Mouse (Mus musculus) midbrain, embryonic 10.5 days (tissue): ENCODE data around the gene Tmigd3. TPM values are rescaled to one million over a fixed set of nuclear protein-coding genes. Genes with fewer than 3 reads are reported as not detected.
A peak's percentile ranks its signal among the peaks of the same experiment; 100 is the strongest.

Experiments
- DNase-seq: peaks from one replicate; pipeline ENCODE4 v3.0.0-alpha.2; 2017; ENCODE audit warnings: low spot score
- H3K27ac ChIP-seq: fragments of 300-500 bp; sonication (generic); replicated peaks from 2 replicates; pipeline ENCODE4 v1.5.1; 2016; ENCODE audit warnings: mild to moderate bottlenecking
- H3K27me3 ChIP-seq: fragments of 300-500 bp; sonication (generic); 2 replicates; pipeline ENCODE4 v1.6.1; 2016; ENCODE audit warnings: low read depth, mild to moderate bottlenecking; ENCODE audit not compliant: poor library complexity, severe bottlenecking
- H3K36me3 ChIP-seq: fragments of 300-500 bp; sonication (generic); 2 replicates; pipeline ENCODE4 v1.6.1; 2016; ENCODE audit warnings: mild to moderate bottlenecking, moderate library complexity
- H3K4me1 ChIP-seq: fragments of 300-500 bp; sonication (generic); 2 replicates; pipeline ENCODE4 v1.6.1; 2016
- H3K4me3 ChIP-seq: fragments of 300-500 bp; sonication (generic); 2 replicates; pipeline ENCODE4 v1.5.1; 2016; ENCODE audit warnings: mild to moderate bottlenecking, moderate library complexity
- H3K9me3 ChIP-seq: fragments of 300-500 bp; sonication (generic); replicated peaks from 2 replicates; pipeline ENCODE4 v1.6.1; 2016; ENCODE audit warnings: mild to moderate bottlenecking
- WGBS: fragments of 180-500 bp; shearing (Covaris S2); methylation state at CpG from one replicate; pipeline ENCODE4 v1.1.7; 2016; 5-methylcytosine and 5-hydroxymethylcytosine counted together
- polyA plus RNA-seq: library from polyadenylated mRNA; unstranded; fragments of >200 nt; fragmentation: Nextera tagmentation; extraction: Ambion mirVana; gene quantifications from 2 replicates; pipeline ENCODE4 v1.2.1, GENCODE M21; 2016

Tmigd3 gene
- polyA plus RNA-seq, 1 experiment from 2014 or later, result not detected

- no peaks in the 10 kb centered on the region for H3K4me1 ChIP-seq
- H3K27me3 ChIP-seq, result peaks cover 5% of the 10 kb centered on the region; the same call in 1 of the 2 replicates
- no peak overlapping the region for H3K4me3 ChIP-seq
- H3K9me3 ChIP-seq, result no peaks in the 10 kb centered on the region
- 92% methylated on average over 11 of the region's 11 CpGs for WGBS
- H3K36me3 ChIP-seq, result no peaks in the 10 kb centered on the region
- DNase-seq, result no peak
- H3K27ac ChIP-seq, result no peak overlapping the region
Observed at GRCm38 (mm10) chr3:105898861-105899260, 28.2 kb downstream of the Tmigd3 start.

- Histone ChIP-seq H3K27ac (no peak overlapping the region), H3K27me3 (peaks cover 5% of the 10 kb centered on the region; the same call in 1 of the 2 replicates), H3K9me3 (no peaks in the 10 kb centered on the region), H3K36me3 (no peaks in the 10 kb centered on the region), H3K4me1 (no peaks in the 10 kb centered on the region), H3K4me3 (no peak overlapping the region)
- WGBS, result 42% methylated on average over 8 of the region's 8 CpGs
- peak; percentile 81 for DNase-seq
Observed at GRCm38 (mm10) chr3:105899394-105900147, 28.9 kb downstream of the Tmigd3 start.

GRCm38 (mm10) chr3:105900266-105900665 lies 29.6 kb downstream of the Tmigd3 start:
- no peaks in the 10 kb centered on the region for H3K9me3 ChIP-seq
- no peaks in the 10 kb centered on the region for H3K36me3 ChIP-seq
- no peak overlapping the region for H3K27ac ChIP-seq
- no peak for DNase-seq
- no peak overlapping the region for H3K4me3 ChIP-seq
- H3K27me3 ChIP-seq, result peaks cover 5% of the 10 kb centered on the region; the same call in 1 of the 2 replicates
- no peaks in the 10 kb centered on the region for H3K4me1 ChIP-seq
- WGBS, result 80% methylated on average over 6 of the region's 6 CpGs

- no peaks in the 10 kb centered on the region for H3K36me3 ChIP-seq
- peaks cover 5% of the 10 kb centered on the region; the same call in 1 of the 2 replicates for H3K27me3 ChIP-seq
- no peaks in the 10 kb centered on the region for H3K4me1 ChIP-seq
- H3K27ac ChIP-seq, result no peak overlapping the region
- WGBS, result 87% methylated on average over 3 of the region's 3 CpGs
- DNase-seq, result no peak
- no peak overlapping the region for H3K4me3 ChIP-seq
- H3K9me3 ChIP-seq, result no peaks in the 10 kb centered on the region
Observed at GRCm38 (mm10) chr3:105900716-105901115, 30.0 kb downstream of the Tmigd3 start.

GRCm38 (mm10) chr3:105901468-105901867 lies 30.8 kb downstream of the Tmigd3 start:
- no peaks in the 10 kb centered on the region for H3K36me3 ChIP-seq
- H3K4me1 ChIP-seq, result no peaks in the 10 kb centered on the region
- no peak for DNase-seq
- H3K9me3 ChIP-seq, result no peaks in the 10 kb centered on the region
- 85% methylated on average over 4 of the region's 4 CpGs for WGBS
- no peak overlapping the region for H3K4me3 ChIP-seq
- no peak overlapping the region for H3K27ac ChIP-seq
- H3K27me3 ChIP-seq, result peaks cover 5% of the 10 kb centered on the region; the same call in 1 of the 2 replicates

GRCm38 (mm10) chr3:105904213-105904612 lies 33.5 kb downstream of the Tmigd3 start:
- WGBS, result 82% methylated on average over 4 of the region's 4 CpGs
- H3K4me3 ChIP-seq, result no peak overlapping the region
- no peak for DNase-seq

GRCm38 (mm10) chr3:105904721-105905120 lies 34.0 kb downstream of the Tmigd3 start:
- WGBS, result 91% methylated on average over 9 of the region's 9 CpGs
- peaks cover 8% of the 10 kb centered on the region; the same call in 1 of the 2 replicates for H3K4me1 ChIP-seq
- no peaks in the 10 kb centered on the region for H3K36me3 ChIP-seq
- H3K9me3 ChIP-seq, result no peaks in the 10 kb centered on the region
- H3K4me3 ChIP-seq, result no peak overlapping the region
- no peak for DNase-seq
- no peaks in the 10 kb centered on the region for H3K27me3 ChIP-seq
- H3K27ac ChIP-seq, result no peak overlapping the region

More at GRCm38 (mm10) chr3:105904213-105904612, 33.5 kb downstream of the Tmigd3 start:
- Histone ChIP-seq H3K9me3 (no peaks in the 10 kb centered on the region), H3K36me3 (no peaks in the 10 kb centered on the region), H3K27me3 (peaks cover under 1% of the 10 kb centered on the region; the same call in 1 of the 2 replicates), H3K4me1 (peaks cover 8% of the 10 kb centered on the region; the same call in 1 of the 2 replicates), H3K27ac (no peak overlapping the region)

GRCm38 (mm10) chr3:105907956-105908655 lies 37.4 kb downstream of the Tmigd3 start:
- H3K4me3 ChIP-seq, result no peak overlapping the region
- no peak overlapping the region for H3K27ac ChIP-seq
- H3K9me3 ChIP-seq, result no peaks in the 10 kb centered on the region
- no peaks in the 10 kb centered on the region for H3K27me3 ChIP-seq
- WGBS, result 55% methylated on average over 9 of the region's 9 CpGs
- peaks cover 8% of the 10 kb centered on the region; the same call in 1 of the 2 replicates for H3K4me1 ChIP-seq
- H3K36me3 ChIP-seq, result no peaks in the 10 kb centered on the region
- DNase-seq, result no peak

- no peak overlapping the region for H3K4me3 ChIP-seq
- H3K9me3 ChIP-seq, result no peaks in the 10 kb centered on the region
- H3K36me3 ChIP-seq, result no peaks in the 10 kb centered on the region
- no peaks in the 10 kb centered on the region for H3K27me3 ChIP-seq
- no peak for DNase-seq
- WGBS, result 90% methylated on average over 4 of the region's 4 CpGs
- H3K4me1 ChIP-seq, result peaks cover 8% of the 10 kb centered on the region; the same call in 1 of the 2 replicates
- H3K27ac ChIP-seq, result no peak overlapping the region
Observed at GRCm38 (mm10) chr3:105908976-105909375, 38.3 kb downstream of the Tmigd3 start.

- no peaks in the 10 kb centered on the region for H3K36me3 ChIP-seq
- H3K9me3 ChIP-seq, result no peaks in the 10 kb centered on the region
- H3K4me3 ChIP-seq, result no peak overlapping the region
- 86% methylated on average over 11 of the region's 11 CpGs for WGBS
- no peaks in the 10 kb centered on the region for H3K27me3 ChIP-seq
- peaks cover 8% of the 10 kb centered on the region; the same call in 1 of the 2 replicates for H3K4me1 ChIP-seq
- no peak overlapping the region for H3K27ac ChIP-seq
- no peak for DNase-seq
Observed at GRCm38 (mm10) chr3:105910519-105911190, 40.0 kb downstream of the Tmigd3 start.

- no peaks in the 10 kb centered on the region for H3K27me3 ChIP-seq
- no peaks in the 10 kb centered on the region for H3K36me3 ChIP-seq
- DNase-seq, result no peak
- peaks cover 8% of the 10 kb centered on the region; the same call in 1 of the 2 replicates for H3K4me1 ChIP-seq
- no peak overlapping the region for H3K27ac ChIP-seq
- no peak overlapping the region for H3K4me3 ChIP-seq
- 84% methylated on average over 9 of the region's 9 CpGs for WGBS
- H3K9me3 ChIP-seq, result no peaks in the 10 kb centered on the region
Observed at GRCm38 (mm10) chr3:105912097-105912880, 41.6 kb downstream of the Tmigd3 start.
